Mouse (Mus musculus): ENCODE data around the gene Mtch1.
A peak's percentile ranks its signal among the peaks of the same experiment; 100 is the strongest.
"Not testable (repeated sequence)": the region's sequence is repeated elsewhere in the genome, so short reads cannot be mapped to it uniquely, and the experiment has no call there.

Mtch1 gene

GRCm38 (mm10) chr17:29361982-29362691 is 14.4 kb upstream of the Mtch1 start:
- DNase-seq, result peak; percentile 70

- peak; percentile 60 for DNase-seq
These were observed 13.1 kb upstream of the Mtch1 start, which contains the start of gene Fgd2 for GRCm38 (mm10) chr17:29360761-29361221. Gene Fgd2 (plus strand): TSS chr17:29360914.

- no peak for DNase-seq
These were observed 11.2 kb upstream of the Mtch1 start for GRCm38 (mm10) chr17:29358928-29359327.

GRCm38 (mm10) chr17:29356882-29357281 is 9.1 kb upstream of the Mtch1 start:
- no peak for DNase-seq

- DNase-seq, result peak; percentile 26
These were observed 8.7 kb upstream of the Mtch1 start for GRCm38 (mm10) chr17:29356479-29356856.

GRCm38 (mm10) chr17:29355841-29356478 is 8.2 kb upstream of the Mtch1 start:
- peak; percentile 6 for DNase-seq

GRCm38 (mm10) chr17:29355461-29355840 is 7.7 kb upstream of the Mtch1 start:
- DNase-seq, result no peak

- DNase-seq, result not testable (repeated sequence)
These were observed 3.3 kb upstream of the Mtch1 start for GRCm38 (mm10) chr17:29351056-29351455.

- DNase-seq, result no peak
These were observed 1.3 kb upstream of the Mtch1 start for GRCm38 (mm10) chr17:29348996-29349395.

- peak; percentile 74 for DNase-seq
These were observed 549 bp downstream of the Mtch1 start for GRCm38 (mm10) chr17:29347126-29347644.

- peak; percentile 42 for DNase-seq
These were observed 1.1 kb downstream of the Mtch1 start for GRCm38 (mm10) chr17:29346496-29347125.

GRCm38 (mm10) chr17:29345272-29345671 is 2.5 kb downstream of the Mtch1 start:
- DNase-seq, result no peak

- no peak for DNase-seq
These were observed 4.5 kb downstream of the Mtch1 start for GRCm38 (mm10) chr17:29343241-29343640.

GRCm38 (mm10) chr17:29342010-29342910 is 5.5 kb downstream of the Mtch1 start:
- peak; percentile 14 for DNase-seq

- DNase-seq, result peak; percentile 71
These were observed 6.1 kb downstream of the Mtch1 start for GRCm38 (mm10) chr17:29341591-29342003.

GRCm38 (mm10) chr17:29340406-29341261 is 7.1 kb downstream of the Mtch1 start:
- DNase-seq, result peak; percentile 29

- DNase-seq, result no peak
These were observed 8.5 kb downstream of the Mtch1 start for GRCm38 (mm10) chr17:29339170-29339768.

GRCm38 (mm10) chr17:29337979-29338823 is 9.5 kb downstream of the Mtch1 start:
- peak; percentile 64 for DNase-seq

GRCm38 (mm10) chr17:29336266-29336990 is 11.3 kb downstream of the Mtch1 start:
- DNase-seq, result peak; percentile 12
